Mouse (Mus musculus): ENCODE data around the gene Haspin. TPM values are rescaled to one million over a fixed set of nuclear protein-coding genes. Genes with fewer than 3 reads are reported as not detected.

Gene Haspin
- total RNA-seq, 1 experiment from 2014 or later = 2.6 TPM

- no peak for DNase-seq
Measured at GRCm38 (mm10) chr11:73090283-73090682, 47.8 kb downstream of the Haspin start, which contains the start of gene Itgae. Gene Itgae (plus strand): TSS chr11:73090583.

GRCm38 (mm10) chr11:73087700-73088480 lies 50.2 kb downstream of the Haspin start:
- DNase-seq = no peak

Other genes with a start within 250 kb of the Haspin start
- gene Atp2a3, start 177.1 kb downstream of the Haspin start, total RNA-seq (2021) = 10.8 and 25.5 TPM in 2 replicates
- gene P2rx1, start 139.2 kb downstream of the Haspin start, total RNA-seq (2021) = 0.98 and 1.2 TPM in 2 replicates
- 1.3 and 1.5 TPM in 2 replicates for gene Camkk1, start 119.3 kb downstream of the Haspin start, total RNA-seq (2021)
- gene Ncbp3, start 90.5 kb downstream of the Haspin start, total RNA-seq (2021) = 9.2 and 10.9 TPM in 2 replicates
- 0.30 and 1.7 TPM in 2 replicates for gene Itgae, start 47.7 kb downstream of the Haspin start, total RNA-seq (2021)
- gene P2rx5, start 22.1 kb upstream of the Haspin start, total RNA-seq (2021) = 12.7 and 14.2 TPM in 2 replicates
- gene Emc6, start 38.7 kb upstream of the Haspin start, total RNA-seq (2021) = 104 and 115 TPM in 2 replicates
- gene Tax1bp3, start 38.8 kb upstream of the Haspin start, total RNA-seq (2021) = 69.6 and 69.7 TPM in 2 replicates
- 12.9 and 16.6 TPM in 2 replicates for gene Ctns, start 60.7 kb upstream of the Haspin start, total RNA-seq (2021)
- gene Shpk, start 61.2 kb upstream of the Haspin start, total RNA-seq (2021) = 10.3 and 11.8 TPM in 2 replicates
- gene Trpv1, start 96.0 kb upstream of the Haspin start, total RNA-seq (2021) = 0.15 TPM in 1 of 2 replicates, not detected in the other
- gene Trpv3, start 129.1 kb upstream of the Haspin start, total RNA-seq (2021) = 0.15 TPM in 2 replicates
- gene Aspa, start 191.3 kb upstream of the Haspin start, total RNA-seq (2021) = 27.6 and 38.0 TPM in 2 replicates
- not detected in 2 replicates for gene Gm49340, start 191.4 kb upstream of the Haspin start, total RNA-seq (2021)
- gene Spata22, start 191.4 kb upstream of the Haspin start, total RNA-seq (2021) = 2.0 and 3.0 TPM in 2 replicates
- not detected in 2 replicates for gene Olfr20, start 212.5 kb upstream of the Haspin start, total RNA-seq (2021)
- not detected in 2 replicates for gene Olfr376, start 233.0 kb upstream of the Haspin start, total RNA-seq (2021)

Measured in adrenal gland, postnatal 14 days (tissue).